Mouse (Mus musculus) frontal cortex, postnatal 36 days (tissue): ENCODE results near the gene Ccdc51.
"Not testable (repeated sequence)": the region's sequence is repeated elsewhere in the genome, so short reads cannot be mapped to it uniquely, and the experiment has no call there.

Experiments
- DNase-seq, 2 experiments: peaks; one replicate each; pipeline ENCODE4 v3.0.0; 2022; ENCODE audit warnings: low spot score in 2 of 2

The Ccdc51 gene

DNA sequence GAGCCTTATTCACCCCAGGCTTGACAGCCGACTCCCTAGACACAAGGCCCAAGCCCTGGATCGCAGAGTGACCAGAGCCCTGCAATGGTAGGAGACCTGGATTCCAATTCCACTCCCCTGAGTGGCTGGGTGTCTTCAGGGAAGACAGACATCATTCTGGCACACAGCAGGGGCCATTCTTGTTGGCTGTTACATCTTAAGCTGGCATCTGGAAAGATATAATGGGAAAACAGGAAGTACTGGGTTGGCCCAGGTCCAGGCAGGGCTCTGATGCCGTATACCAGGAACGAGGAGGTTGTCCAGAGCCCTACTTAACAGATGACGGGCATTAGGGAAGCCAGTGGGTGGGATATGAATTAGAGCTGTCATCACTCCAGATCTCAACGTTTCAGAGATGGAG is 41.0 kb downstream of the Ccdc51 start:
- DNase-seq, result no peak

DNA sequence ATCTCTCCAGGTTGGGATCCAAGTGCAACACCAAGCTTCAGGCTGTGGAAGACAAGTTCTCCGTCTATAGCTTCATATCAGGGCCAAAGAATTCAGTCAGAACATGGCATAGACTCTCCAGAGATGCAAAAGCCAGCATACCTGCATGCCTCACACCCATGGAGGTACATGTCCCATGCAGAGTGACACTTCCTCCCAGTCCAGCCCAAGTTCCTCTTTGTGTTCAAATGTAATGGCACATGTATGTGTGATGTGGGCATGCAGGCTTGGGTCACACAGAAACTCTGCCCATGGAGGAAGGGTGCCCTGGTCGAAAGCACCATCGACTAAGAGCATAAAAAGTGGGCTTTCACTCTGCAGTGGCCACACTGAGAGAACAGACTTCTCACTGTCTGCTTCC is 41.9 kb downstream of the Ccdc51 start:
- no peak for DNase-seq

DNA sequence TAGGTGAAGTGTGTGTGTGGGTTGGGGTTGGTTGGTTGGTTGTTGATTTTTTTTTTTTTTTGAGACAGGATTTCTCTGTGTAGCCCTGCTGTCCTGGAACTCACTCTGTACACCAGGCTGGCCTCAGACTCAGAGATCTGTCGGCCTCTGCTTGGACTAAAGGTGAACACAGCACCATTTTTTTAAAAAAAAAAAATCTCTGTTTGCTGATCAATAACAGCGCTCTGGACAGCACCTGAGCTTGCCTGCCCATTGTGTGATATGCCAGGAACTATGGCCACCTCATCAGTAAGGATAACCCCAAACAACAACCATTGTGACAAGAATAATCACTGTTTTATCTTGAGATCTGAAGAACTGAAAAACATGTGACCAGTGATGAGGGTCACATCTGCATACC is 42.8 kb downstream of the Ccdc51 start:
- DNase-seq, result no peak

- no peak for DNase-seq
Measured at GRCm38 (mm10) chr9:109125481-109125880, 43.2 kb downstream of the Ccdc51 start.

DNA sequence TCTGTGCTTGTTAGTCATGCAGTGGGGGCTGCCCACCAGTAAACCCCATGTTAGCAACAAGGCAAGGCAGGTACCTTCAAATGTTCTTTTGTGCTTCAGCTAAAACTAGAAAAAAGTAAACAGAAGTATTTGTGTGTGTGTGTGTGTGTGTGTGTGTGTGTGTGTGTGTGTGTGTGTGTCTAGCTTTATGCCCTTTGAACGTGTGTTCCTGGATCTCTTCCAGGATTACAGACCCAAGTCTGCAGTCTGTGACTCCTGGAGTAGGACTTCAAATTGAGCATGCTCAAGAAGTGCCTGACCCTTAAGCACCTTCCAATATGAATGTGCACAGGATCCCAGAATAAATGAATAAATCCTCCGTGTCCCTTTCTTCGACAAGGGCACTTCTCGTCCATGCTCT is 44.8 kb downstream of the Ccdc51 start:
- DNase-seq, result no peak

DNA sequence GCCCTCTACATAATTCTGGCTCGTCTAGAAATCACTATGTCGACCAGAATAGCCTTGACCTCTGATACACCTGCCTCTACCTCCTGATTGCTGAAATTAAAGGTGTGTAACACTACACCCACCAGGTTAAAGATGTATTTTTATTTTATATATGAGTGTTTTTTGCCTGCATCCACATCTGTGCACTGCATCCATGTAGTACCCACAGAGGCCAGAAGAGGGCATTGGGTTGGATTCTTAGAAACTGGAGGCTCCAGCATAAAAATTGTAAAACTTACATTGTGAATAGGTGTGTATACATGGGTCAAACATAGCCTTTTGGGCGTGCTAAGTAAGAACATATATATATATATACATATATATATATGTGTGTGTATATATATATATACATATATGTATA is 45.9 kb downstream of the Ccdc51 start:
- peak in 1 of 2 experiments; percentile 33 for DNase-seq

DNA sequence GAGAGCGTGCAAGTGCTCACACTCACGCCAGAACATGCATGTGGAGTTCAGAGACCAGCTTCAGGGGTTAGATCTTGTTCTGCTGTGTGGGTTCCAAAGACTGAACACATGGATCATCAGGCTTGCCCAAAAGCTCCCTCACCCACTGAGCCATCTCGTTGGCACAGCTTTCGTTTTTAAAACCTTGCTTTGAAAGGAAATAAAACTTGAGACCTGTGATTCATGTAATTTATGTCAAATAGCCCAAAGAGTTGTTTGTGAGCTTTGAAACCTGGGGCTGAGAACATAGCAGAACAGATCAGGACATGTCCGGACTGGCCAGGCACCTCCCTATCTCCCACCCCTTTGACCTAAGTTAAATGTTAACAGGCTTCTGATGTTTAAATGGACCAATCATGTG is 47.8 kb downstream of the Ccdc51 start:
- DNase-seq, result no peak

DNA sequence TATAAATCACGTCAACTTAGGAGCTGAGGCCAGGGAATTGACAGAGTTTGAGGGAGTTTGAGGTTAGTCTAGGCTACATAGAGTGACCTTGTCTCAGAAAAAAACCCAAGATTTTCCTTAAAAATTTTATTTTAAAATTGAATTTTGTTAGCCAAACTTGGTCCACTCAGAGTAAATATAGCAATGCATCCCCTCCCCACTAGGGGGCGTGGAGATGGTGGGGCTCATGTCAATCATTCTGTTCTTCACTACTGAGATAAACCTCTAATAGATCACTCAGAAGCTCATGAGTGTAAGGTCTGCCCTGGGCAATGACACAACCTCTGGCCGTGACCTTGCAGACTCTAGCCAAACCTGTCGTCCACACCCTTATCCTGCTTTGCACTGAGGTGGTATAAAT is 58.1 kb downstream of the Ccdc51 start:
- not testable (repeated sequence) for DNase-seq
